Mouse (Mus musculus) liver, postnatal 0 days (tissue): ENCODE measurements around the gene Lmbr1.

ENCODE experiments used
- CTCF ChIP-seq: sonication (generic); IDR thresholded peaks from 2 replicates; pipeline ENCODE4 v1.5.1; 2016; ENCODE audit warnings: antibody characterized with exemption, low read depth
- EP300 ChIP-seq: IDR thresholded peaks from 2 replicates; pipeline ENCODE4 v1.6.1; 2016; ENCODE audit warnings: antibody characterized with exemption, low read depth, mild to moderate bottlenecking

GRCm38 (mm10) chr5:29322503-29322902, 55.7 kb downstream of the Lmbr1 start:
- TF ChIP-seq CTCF (no peak), EP300 (no peak)
